Mouse (Mus musculus): ENCODE measurements around the gene H1f0. TPM values are rescaled to one million over a fixed set of nuclear protein-coding genes. Genes with fewer than 3 reads are reported as not detected.

H1f0 gene
- total and polyA plus RNA-seq, 3 experiments: 33.5 to 213 (median 46.8) TPM

DNA sequence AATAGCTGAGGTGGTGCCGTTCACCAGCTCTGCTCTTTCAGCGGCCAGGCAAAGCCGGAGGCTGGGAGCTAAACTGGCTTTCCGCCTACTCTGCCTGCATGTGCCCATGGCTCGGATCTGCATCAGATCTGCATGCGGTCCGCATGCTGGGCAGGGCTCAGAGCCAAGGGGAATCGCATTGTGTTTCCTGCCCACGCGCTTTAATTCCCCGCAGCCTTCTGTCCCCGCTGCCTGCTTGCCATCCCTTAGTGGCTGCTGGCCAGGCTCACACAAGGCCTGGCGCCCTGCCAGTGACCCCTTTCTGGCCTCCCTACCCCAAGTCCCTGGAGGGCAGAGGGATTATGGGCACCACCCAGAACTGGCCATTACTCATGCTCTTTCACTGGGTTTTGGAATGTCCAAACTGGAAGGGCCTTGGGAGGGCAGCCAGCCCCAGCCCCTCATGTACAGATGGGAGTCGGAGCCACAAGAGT lies 39.7 kb upstream of the H1f0 start:
- Histone ChIP-seq H3K4me1 (ENCODE audit: control insufficient read depth in 1 of 2, insufficient read depth in 2 of 2, low read length in 2 of 2) (peaks cover 2 to 11% of the 10 kb centered on the region in 2 experiments; a peak in 3 of 4 replicates), H3K79me2 (ENCODE audit: control insufficient read depth, insufficient read depth, low read length, poor library complexity) (no peaks in the 10 kb centered on the region), H3K27ac (ENCODE audit: control insufficient read depth, low read depth, low read length) (no peak overlapping the region), H3K9ac (ENCODE audit: control insufficient read depth, low read depth, low read length, poor library complexity, severe bottlenecking) (no peak overlapping the region), H3K9me3 (replicated peaks; ENCODE audit: insufficient read depth, low read length) (no peaks in the 10 kb centered on the region), H3K27me3 (ENCODE audit: control insufficient read depth in 1 of 2, insufficient read depth in 2 of 2, low read length in 2 of 2) (no peaks in the 10 kb centered on the region), H3K36me3 (ENCODE audit: control insufficient read depth in 1 of 2, insufficient read depth in 2 of 2, low read length in 2 of 2) (peaks cover 0 to 5% of the 10 kb centered on the region in 2 experiments; a peak in 2 of 4 replicates), H3K4me3 (ENCODE audit: control insufficient read depth in 1 of 2, insufficient read depth in 1 of 2, low read depth in 2 of 2, low read length in 2 of 2) (no peak overlapping the region)
- TF ChIP-seq POLR2AphosphoS5 (IDR thresholded peaks at IDR 0.05; ENCODE audit: borderline replicate concordance, low read depth, low read length) (no peak), ETS1 (IDR thresholded peaks at IDR 0.05; ENCODE audit: low read depth, low read length) (no peak), NELFE (IDR thresholded peaks at IDR 0.05; ENCODE audit: low read depth, low read length) (no peak), MAZ (IDR thresholded peaks at IDR 0.05; ENCODE audit: low read depth, low read length) (no peak), GATA1 (IDR thresholded peaks at IDR 0.05; ENCODE audit: low read depth, low read length) (no peak), ZNF384 (IDR thresholded peaks at IDR 0.05; ENCODE audit: low read depth, low read length) (no peak), SIN3A (IDR thresholded peaks at IDR 0.05; ENCODE audit: low read length) (no peak), RAD21 (IDR thresholded peaks at IDR 0.05; ENCODE audit: low read depth, low read length) (no peak)
- DNase-seq (ENCODE audit: low read depth, low spot score): no peak

DNA sequence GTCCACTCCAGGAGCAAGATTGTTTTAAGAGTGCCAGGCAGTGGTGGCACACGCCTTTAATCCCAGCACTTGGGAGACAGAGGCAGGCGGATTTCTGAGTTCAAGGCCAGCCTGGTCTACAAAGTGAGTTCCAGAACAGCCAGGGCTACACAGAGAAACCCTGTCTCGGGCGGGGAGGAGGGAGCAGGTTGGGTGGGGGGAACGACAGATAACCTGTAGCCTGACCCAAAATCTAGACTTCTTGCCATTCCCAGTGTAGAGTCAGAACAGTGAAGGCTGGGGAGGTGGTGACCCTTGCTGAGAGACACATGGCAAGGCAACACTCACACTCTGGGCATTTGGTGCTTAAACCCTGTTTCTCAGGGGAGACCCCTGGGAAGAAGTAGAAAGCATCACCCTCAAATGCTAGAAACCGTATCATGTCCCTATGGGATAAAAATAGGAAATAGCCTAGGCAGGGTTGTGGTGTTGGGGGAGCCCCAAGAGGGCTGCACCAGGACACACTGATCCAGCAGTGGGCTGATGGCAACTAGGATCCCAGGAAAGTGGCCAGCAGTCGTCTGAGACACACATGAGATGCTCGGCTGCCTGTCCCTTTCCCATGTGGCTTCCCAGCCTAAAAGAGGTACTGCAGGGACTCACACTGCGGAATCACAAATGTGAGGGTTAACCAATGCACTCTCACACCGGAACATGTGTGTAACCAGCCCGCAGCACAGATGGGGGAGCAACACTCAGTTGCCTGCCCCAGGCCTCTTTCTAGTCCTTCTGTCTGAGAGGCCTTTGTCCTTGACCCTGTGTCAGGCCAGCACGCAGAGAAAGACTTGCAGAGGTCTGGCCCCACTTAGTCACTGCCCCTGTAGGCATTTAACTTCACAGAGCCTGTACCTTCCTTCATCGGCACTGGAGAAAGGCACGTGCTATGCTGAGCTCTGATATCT lies 38.8 kb upstream of the H1f0 start:
- Histone ChIP-seq H3K9ac (ENCODE audit: control insufficient read depth, low read depth, low read length, poor library complexity, severe bottlenecking) (no peak overlapping the region), H3K9me3 (replicated peaks; ENCODE audit: insufficient read depth, low read length) (no peaks in the 10 kb centered on the region), H3K36me3 (ENCODE audit: control insufficient read depth in 1 of 2, insufficient read depth in 2 of 2, low read length in 2 of 2) (peaks cover 0 to 3% of the 10 kb centered on the region in 2 experiments; a peak in 1 of 4 replicates), H3K27me3 (ENCODE audit: control insufficient read depth in 1 of 2, insufficient read depth in 2 of 2, low read length in 2 of 2) (no peaks in the 10 kb centered on the region), H3K4me3 (ENCODE audit: control insufficient read depth in 1 of 2, insufficient read depth in 1 of 2, low read depth in 2 of 2, low read length in 2 of 2) (no peak overlapping the region), H3K4me1 (ENCODE audit: control insufficient read depth in 1 of 2, insufficient read depth in 2 of 2, low read length in 2 of 2) (peaks cover under 1 to 4% of the 10 kb centered on the region in 2 experiments; a peak in 3 of 4 replicates), H3K79me2 (ENCODE audit: control insufficient read depth, insufficient read depth, low read length, poor library complexity) (no peaks in the 10 kb centered on the region), H3K27ac (ENCODE audit: control insufficient read depth, low read depth, low read length) (no peak overlapping the region)
- no peak for DNase-seq (ENCODE audit: low read depth, low spot score)
- TF ChIP-seq BHLHE40 (IDR thresholded peaks at IDR 0.05; ENCODE audit: borderline replicate concordance, low read depth, low read length) (no peak), JUND (IDR thresholded peaks at IDR 0.05; ENCODE audit: low read depth, low read length) (no peak), GATA1 (IDR thresholded peaks at IDR 0.05; ENCODE audit: low read depth, low read length) (no peak), ZNF384 (IDR thresholded peaks at IDR 0.05; ENCODE audit: low read depth, low read length) (no peak), MAX (IDR thresholded peaks at IDR 0.05; ENCODE audit: low read length) (no peak), MAFK (IDR thresholded peaks at IDR 0.05; ENCODE audit: borderline replicate concordance, low read depth, low read length) (no peak), CTCF (IDR thresholded peaks at IDR 0.05 in 2 of 3, conservative IDR thresholded peaks at IDR 0.05 in 1 of 3; ENCODE audit: control insufficient read depth in 1 of 3, insufficient read depth in 1 of 3, low read depth in 2 of 3, low read length in 3 of 3, poor library complexity in 1 of 3, severe bottlenecking in 1 of 3) (no peak), E2F4 (IDR thresholded peaks at IDR 0.05; ENCODE audit: borderline replicate concordance, low read depth, low read length) (no peak), SMC3 (IDR thresholded peaks at IDR 0.05; ENCODE audit: low read depth, low read length) (no peak), ZC3H11A (IDR thresholded peaks at IDR 0.05; ENCODE audit: low read depth, low read length) (no peak), MAZ (IDR thresholded peaks at IDR 0.05; ENCODE audit: low read depth, low read length) (no peak), TBP (IDR thresholded peaks at IDR 0.05; ENCODE audit: low read depth, low read length) (no peak), KAT2A (conservative IDR thresholded peaks at IDR 0.05; ENCODE audit: low read depth, low read length) (no peak)

Data from MEL (cell line).